Mouse (Mus musculus): ENCODE measurements around the gene Sgpl1. TPM values are rescaled to one million over a fixed set of nuclear protein-coding genes. Genes with fewer than 3 reads are reported as not detected.

Gene Sgpl1
- 79.9 and 84.8 TPM in 2 replicates for polyA plus RNA-seq (2016; fragmentation: Nextera tagmentation; extraction: Ambion mirVana)

DNA sequence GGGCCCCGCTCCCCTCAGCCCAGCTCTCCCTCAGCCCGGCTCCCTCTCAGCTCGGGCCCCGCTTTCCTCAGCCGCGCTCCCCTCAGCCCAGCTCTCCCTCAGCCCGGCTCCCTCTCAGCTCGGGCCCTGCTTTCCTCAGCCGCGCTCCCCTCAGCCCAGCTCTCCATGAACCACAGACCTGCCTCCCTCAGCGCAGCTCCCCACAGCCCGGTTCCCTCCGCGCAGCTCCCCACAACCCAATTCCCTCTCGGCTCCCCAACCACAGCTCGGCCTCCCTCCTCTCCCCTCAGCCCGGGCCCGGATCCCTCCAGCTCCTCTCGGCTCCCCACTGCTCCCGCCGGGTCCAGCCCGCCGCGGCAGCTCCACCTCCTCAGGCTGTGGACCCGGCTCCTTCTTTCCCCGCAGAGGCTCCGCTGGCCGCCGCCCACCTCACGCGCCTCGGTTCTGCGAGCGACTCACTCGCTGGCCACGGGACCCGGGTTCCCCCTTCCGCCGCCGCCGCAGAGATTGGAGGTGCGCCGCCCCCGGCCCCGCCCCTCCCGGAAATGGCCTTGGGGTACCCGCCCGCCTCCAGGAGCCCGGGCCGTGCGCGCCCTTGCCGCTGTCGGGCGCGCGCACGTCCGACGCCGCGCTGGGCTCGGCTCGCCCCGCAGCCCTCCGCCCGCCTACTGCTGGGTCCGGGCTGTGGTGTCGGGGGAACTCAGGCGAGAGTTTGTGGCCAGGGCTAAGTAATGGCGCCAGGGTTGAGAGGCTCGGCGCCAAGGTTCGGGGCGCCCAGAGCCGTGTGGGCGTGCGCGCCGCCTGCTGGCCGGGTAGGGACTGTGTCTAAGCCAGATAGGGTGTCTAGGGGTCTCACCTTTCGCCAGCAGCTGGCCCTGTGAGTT, at the start of gene Sgpl1:
Gene Sgpl1 (minus strand): TSS at position 547 of the 884 bp plus-strand sequence.
- no peaks in the 10 kb centered on the region for H3K27me3 ChIP-seq (replicated peaks)
- H3K27ac ChIP-seq = peak within 1 kb of the TSS; percentile 92
- peak within 1 kb of the TSS; percentile 98 for H3K4me2 ChIP-seq (replicated peaks)
- H3K4me3 ChIP-seq = peak within 1 kb of the TSS; percentile 86
- H3K4me1 ChIP-seq = no peaks in the 10 kb centered on the region; the same call in 1 of the 2 replicates
- H3K9me3 ChIP-seq = no peaks in the 10 kb centered on the region
- H3K9ac ChIP-seq = peak within 1 kb of the TSS; percentile 95
- H3K36me3 ChIP-seq = no peaks in the 10 kb centered on the region
- WGBS = under 1% methylated on average over 82 of the region's 82 CpGs
- peak; percentile 87 for ATAC-seq (ENCODE audit: low FRiP score, low read depth)

DNA sequence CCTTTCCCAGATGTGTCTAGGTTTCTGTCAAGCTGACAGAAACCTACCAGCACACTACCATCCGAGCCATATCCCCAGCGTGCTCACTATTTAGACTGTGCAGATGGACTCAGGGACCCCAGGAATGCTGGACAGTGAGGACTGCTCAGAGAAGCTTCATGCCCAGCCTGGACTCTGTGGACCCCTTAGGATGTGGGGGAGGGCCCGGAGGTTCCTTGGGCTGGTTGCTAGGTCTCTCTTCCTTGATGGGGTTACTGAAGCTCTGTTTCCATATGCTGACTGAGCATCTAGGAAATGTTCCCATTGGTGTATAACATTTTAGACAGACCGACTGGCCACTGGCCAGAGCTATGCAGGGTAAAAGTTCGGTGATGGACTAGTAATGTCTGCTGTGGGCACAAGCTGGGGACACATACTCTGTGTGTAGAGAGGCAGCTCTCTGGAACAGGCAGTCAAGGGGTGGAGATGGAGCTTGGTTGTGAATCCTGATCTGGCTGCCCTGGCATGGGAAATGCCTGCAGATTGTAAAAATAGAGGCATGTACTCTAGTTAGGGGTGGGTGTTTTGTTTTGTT, 48.3 kb upstream of the Sgpl1 start:
- Histone ChIP-seq H3K9me3 (no peaks in the 10 kb centered on the region), H3K4me2 (replicated peaks) (no peak overlapping the region), H3K36me3 (no peaks in the 10 kb centered on the region), H3K4me1 (no peaks in the 10 kb centered on the region), H3K27me3 (replicated peaks) (no peaks in the 10 kb centered on the region), H3K27ac (no peak overlapping the region), H3K4me3 (no peak overlapping the region), H3K9ac (no peak overlapping the region)
- WGBS = 93% methylated on average over 5 of the region's 5 CpGs
- ATAC-seq (ENCODE audit: low FRiP score, low read depth) = no peak

DNA sequence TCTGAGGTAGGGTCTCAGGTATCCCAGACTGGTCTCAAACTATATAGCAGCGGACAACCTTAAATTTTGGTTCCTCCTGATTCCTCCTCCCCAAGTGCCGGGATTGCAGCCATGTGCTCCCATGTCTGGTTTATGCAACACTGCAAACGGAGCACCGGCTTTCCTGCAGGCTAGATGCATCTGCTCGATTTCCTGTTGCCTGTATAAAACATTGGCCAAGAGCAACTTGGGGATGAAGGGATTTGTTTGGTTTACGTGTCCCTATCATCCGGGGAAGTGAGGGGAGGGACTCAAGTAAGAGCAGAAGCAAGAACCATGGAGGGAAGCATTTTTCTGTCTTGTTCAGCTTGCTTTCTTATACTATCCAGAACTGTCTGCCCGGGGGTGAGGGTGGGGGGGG, 47.7 kb upstream of the Sgpl1 start:
- H3K36me3 ChIP-seq = no peaks in the 10 kb centered on the region
- H3K9me3 ChIP-seq = no peaks in the 10 kb centered on the region
- H3K27ac ChIP-seq = no peak overlapping the region
- ATAC-seq (ENCODE audit: low FRiP score, low read depth) = no peak
- no peak overlapping the region for H3K9ac ChIP-seq
- H3K27me3 ChIP-seq (replicated peaks) = no peaks in the 10 kb centered on the region
- no peak overlapping the region for H3K4me2 ChIP-seq (replicated peaks)
- H3K4me3 ChIP-seq = no peak overlapping the region
- 86% methylated on average over 8 of the region's 8 CpGs for WGBS
- no peaks in the 10 kb centered on the region for H3K4me1 ChIP-seq

DNA sequence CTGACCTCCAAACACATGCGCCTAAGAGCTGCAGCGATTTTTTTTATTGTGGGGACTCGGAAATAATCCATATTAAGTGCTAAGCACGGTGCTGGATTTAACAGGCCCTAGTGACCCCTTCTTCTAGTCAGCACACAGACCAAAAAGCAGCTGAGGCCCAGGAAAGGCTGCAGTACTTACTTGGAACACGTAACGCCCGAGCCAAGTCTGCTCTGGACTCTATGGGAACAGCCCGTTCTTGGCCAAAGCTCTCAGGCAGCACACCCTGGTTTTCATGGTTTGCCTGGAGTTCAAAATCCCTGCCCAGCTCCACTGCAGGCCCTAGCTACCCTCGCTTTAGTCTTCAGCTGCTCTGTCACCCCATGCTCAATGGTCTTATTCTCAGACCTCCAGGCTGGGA, 47.1 kb upstream of the Sgpl1 start:
- Histone ChIP-seq H3K4me2 (replicated peaks) (no peak overlapping the region), H3K27ac (no peak overlapping the region), H3K4me3 (no peak overlapping the region), H3K9ac (no peak overlapping the region), H3K36me3 (no peaks in the 10 kb centered on the region), H3K27me3 (replicated peaks) (no peaks in the 10 kb centered on the region), H3K9me3 (no peaks in the 10 kb centered on the region), H3K4me1 (no peaks in the 10 kb centered on the region)
- WGBS = 82% methylated on average over 9 of the region's 9 CpGs
- ATAC-seq (ENCODE audit: low FRiP score, low read depth) = no peak

DNA sequence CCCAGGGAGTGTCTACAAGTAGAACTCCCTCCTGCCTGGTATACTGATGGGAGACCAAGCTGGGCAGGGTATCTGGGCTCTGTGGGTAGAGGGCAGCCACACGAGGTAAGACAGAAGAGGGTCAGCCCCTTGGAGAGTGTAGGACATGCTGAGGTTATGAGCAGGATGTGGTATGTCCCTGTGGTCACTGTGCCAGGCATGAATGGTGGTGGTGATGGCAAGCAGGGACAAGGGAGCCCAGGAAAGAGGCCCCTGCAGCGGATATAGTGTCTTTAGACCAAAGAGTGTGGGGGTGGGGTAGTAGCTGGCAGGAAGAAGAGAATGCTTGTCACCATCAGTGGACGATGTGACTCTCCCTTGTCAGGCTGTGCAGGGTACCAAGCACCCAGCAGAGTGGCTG, 40.5 kb upstream of the Sgpl1 start:
- no peak overlapping the region for H3K4me3 ChIP-seq
- H3K4me1 ChIP-seq = no peaks in the 10 kb centered on the region
- no peak for ATAC-seq (ENCODE audit: low FRiP score, low read depth)
- no peak overlapping the region for H3K27ac ChIP-seq
- WGBS = 74% methylated on average over 3 of the region's 3 CpGs
- no peaks in the 10 kb centered on the region for H3K27me3 ChIP-seq (replicated peaks)
- H3K36me3 ChIP-seq = no peaks in the 10 kb centered on the region
- no peaks in the 10 kb centered on the region for H3K9me3 ChIP-seq
- no peak overlapping the region for H3K9ac ChIP-seq
- H3K4me2 ChIP-seq (replicated peaks) = no peak overlapping the region

DNA sequence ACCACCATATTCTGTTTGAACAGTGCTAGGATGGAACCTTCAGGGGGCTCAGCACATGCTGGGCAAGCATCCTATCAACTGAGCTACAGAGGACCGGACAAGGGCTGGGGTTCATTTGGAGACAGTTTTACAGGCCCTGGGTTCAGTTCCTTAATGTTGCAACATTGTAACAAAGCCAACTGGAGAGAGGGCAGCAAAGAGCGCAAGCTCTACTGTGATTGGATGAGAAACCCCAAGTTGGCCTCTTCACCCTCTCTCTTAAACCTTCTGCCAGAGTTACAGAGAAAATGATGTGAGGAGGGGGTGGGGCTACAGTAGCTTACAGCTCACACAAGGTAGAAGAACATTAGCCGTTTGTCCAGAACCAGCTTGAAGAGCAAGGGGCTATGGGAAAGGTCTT, 39.5 kb upstream of the Sgpl1 start:
- WGBS = 79% methylated on average over 3 of the region's 3 CpGs
- Histone ChIP-seq H3K27ac (no peak overlapping the region), H3K9me3 (no peaks in the 10 kb centered on the region), H3K36me3 (no peaks in the 10 kb centered on the region), H3K4me1 (no peaks in the 10 kb centered on the region), H3K4me2 (replicated peaks) (no peak overlapping the region), H3K27me3 (replicated peaks) (no peaks in the 10 kb centered on the region), H3K4me3 (no peak overlapping the region), H3K9ac (no peak overlapping the region)
- ATAC-seq (ENCODE audit: low FRiP score, low read depth) = no peak

DNA sequence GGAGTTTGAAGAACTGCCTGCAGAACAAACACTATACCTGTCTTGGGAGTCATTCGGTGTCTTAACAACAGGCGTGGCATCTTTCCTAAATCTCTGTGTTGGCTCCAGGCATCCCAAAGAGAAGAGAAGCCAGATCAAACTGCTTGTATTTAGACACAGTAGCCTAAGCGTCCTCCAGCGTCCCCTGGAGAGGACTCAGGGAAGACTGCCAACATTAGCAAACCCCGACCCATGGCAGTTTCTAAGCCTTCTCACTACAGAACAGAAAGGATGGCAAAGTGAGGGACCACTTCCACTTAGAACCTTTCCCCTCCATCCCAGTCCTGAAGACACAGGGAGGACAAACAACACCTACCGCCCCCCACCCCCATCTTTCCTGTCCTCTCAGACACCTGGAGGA, 32.4 kb upstream of the Sgpl1 start:
- Histone ChIP-seq H3K4me2 (replicated peaks) (no peak overlapping the region), H3K9ac (no peak overlapping the region), H3K4me3 (no peak overlapping the region), H3K36me3 (no peaks in the 10 kb centered on the region), H3K27ac (no peak overlapping the region), H3K4me1 (peaks cover 7% of the 10 kb centered on the region; the same call in 1 of the 2 replicates), H3K27me3 (replicated peaks) (peaks cover 6% of the 10 kb centered on the region; the same call in 1 of the 2 replicates), H3K9me3 (no peaks in the 10 kb centered on the region)
- ATAC-seq (ENCODE audit: low FRiP score, low read depth) = no peak
- WGBS = 89% methylated on average over 6 of the region's 6 CpGs

DNA sequence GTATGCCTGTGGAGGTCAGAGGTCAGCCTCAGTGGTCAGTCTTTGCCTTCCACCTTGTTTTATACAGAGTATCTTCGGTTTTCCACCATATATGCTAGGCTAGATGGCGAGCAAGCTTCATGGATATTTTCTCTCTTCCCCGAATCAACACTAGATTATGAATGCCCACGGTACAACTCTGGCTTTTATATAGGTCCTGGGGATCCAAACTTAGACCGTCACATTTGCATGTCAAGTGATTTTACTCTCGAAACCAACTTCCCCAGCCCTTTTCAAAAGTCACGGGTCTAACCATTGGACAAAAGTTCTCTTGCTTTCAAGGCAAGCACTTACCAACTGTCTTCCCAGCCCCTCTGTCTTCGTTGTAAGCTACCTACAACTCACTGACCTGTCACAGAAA, 31.2 kb upstream of the Sgpl1 start:
- Histone ChIP-seq H3K9me3 (no peaks in the 10 kb centered on the region), H3K4me3 (no peak overlapping the region), H3K27ac (no peak overlapping the region), H3K4me1 (peaks cover 7% of the 10 kb centered on the region; the same call in 1 of the 2 replicates), H3K27me3 (replicated peaks) (peaks cover 6% of the 10 kb centered on the region; the same call in 1 of the 2 replicates), H3K4me2 (replicated peaks) (no peak overlapping the region), H3K36me3 (no peaks in the 10 kb centered on the region), H3K9ac (no peak overlapping the region)
- no peak for ATAC-seq (ENCODE audit: low FRiP score, low read depth)
- WGBS = 88% methylated on average over 8 of the region's 8 CpGs

DNA sequence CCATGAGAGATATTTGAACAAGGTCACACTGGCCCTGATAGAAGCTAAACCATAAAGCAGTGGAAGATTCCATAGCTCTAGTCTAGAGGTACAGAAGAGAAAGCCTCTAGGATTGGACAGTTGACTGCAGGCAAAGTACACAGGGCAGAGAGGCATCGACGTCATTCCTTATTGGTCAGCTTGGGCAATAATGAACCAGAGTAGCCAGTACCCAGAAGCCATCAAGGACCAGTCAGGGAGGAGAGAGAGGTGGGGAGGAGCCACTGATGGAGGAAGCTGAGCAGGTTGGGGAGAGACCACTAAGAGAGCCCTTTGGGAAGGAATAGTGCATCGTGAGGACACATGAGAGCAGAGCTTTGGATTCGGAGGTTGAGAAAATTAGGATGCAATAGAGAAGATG, 30.2 kb upstream of the Sgpl1 start:
- peaks cover 7% of the 10 kb centered on the region; the same call in 1 of the 2 replicates for H3K4me1 ChIP-seq
- no peak for ATAC-seq (ENCODE audit: low FRiP score, low read depth)
- peaks cover 6% of the 10 kb centered on the region; the same call in 1 of the 2 replicates for H3K27me3 ChIP-seq (replicated peaks)
- H3K4me3 ChIP-seq = no peak overlapping the region
- H3K4me2 ChIP-seq (replicated peaks) = no peak overlapping the region
- no peak overlapping the region for H3K9ac ChIP-seq
- WGBS = 84% methylated on average over 4 of the region's 4 CpGs
- no peaks in the 10 kb centered on the region for H3K36me3 ChIP-seq
- no peaks in the 10 kb centered on the region for H3K9me3 ChIP-seq
- no peak overlapping the region for H3K27ac ChIP-seq

DNA sequence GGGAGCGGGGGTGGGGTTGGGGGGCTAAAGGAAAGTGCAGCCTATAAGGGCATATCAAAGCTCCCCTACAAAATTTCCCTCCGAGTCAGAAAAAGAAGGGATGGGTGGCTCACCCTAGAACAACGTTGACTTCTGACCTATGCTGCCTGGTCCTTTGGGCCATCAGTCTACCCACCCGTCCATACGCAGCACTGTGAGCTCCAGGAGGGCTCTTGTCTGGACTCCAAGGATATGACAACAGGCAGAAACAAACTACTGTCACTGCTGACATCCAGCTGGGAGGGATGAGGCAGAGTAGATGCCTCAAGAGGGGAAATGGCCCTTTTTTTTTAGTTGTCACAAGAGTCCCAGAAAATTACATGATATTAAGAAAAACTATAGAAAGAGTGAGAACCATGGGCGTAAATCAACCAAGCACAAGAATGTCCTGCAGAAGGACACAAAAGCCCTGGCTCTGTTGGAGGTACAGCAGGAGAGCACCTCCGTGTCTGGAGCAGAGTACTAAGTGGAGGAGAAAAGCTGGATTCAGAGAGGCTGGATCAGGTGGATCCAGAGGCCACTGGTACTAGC, 28.8 kb upstream of the Sgpl1 start:
- Histone ChIP-seq H3K4me3 (no peak overlapping the region), H3K4me1 (peaks cover 7% of the 10 kb centered on the region; the same call in 1 of the 2 replicates), H3K9me3 (no peaks in the 10 kb centered on the region), H3K27me3 (replicated peaks) (peaks cover 6% of the 10 kb centered on the region; the same call in 1 of the 2 replicates), H3K9ac (no peak overlapping the region), H3K4me2 (replicated peaks) (peak overlapping the region; percentile 36), H3K27ac (no peak overlapping the region), H3K36me3 (no peaks in the 10 kb centered on the region)
- WGBS = 43% methylated on average over 7 of the region's 7 CpGs
- no peak for ATAC-seq (ENCODE audit: low FRiP score, low read depth)

DNA sequence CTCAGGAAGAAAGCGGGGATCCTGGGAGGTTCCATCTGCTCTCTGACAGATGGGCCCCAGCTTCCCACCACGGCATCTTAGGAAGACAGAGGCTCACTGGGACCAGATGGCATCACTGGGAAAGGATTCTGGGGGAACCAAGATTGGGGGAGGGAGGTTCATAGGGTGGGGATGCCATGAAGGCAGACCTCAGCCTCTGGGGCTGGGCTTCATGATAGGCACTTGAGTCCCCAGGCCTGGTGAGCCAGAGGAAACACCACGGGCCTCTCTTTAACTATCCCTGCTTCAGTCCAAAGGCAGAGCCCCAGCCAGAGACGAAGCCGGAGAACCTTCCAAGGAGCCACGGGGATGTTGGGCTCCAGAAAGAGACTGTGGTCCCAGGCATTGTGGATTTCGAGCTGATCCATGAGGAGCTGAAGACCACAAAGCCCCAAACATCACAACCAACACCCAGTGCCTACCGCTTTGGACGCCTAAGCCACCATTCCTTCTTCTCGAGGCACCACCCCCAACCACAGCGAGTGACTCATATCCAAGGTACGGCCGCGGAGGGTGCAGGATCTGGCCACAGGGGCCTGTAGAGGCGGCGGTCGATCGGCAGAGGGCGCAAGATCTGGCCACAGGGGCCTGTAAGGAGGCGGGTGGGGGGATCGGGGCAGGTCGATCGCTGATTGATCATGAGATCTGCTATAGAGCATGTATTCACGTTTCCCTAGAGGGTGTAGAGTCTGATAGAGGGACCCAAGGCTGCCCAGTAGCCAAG, 28.1 kb upstream of the Sgpl1 start:
- no peak overlapping the region for H3K27ac ChIP-seq
- H3K9me3 ChIP-seq = no peaks in the 10 kb centered on the region
- 13% methylated on average over 24 of the region's 24 CpGs for WGBS
- H3K9ac ChIP-seq = no peak overlapping the region
- H3K4me1 ChIP-seq = peaks cover 7% of the 10 kb centered on the region; the same call in 1 of the 2 replicates
- H3K27me3 ChIP-seq (replicated peaks) = peaks cover 6% of the 10 kb centered on the region; the same call in 1 of the 2 replicates
- H3K36me3 ChIP-seq = no peaks in the 10 kb centered on the region
- H3K4me2 ChIP-seq (replicated peaks) = peak overlapping the region; percentile 36
- H3K4me3 ChIP-seq = no peak overlapping the region
- ATAC-seq (ENCODE audit: low FRiP score, low read depth) = no peak

Measured in neural tube, embryonic 12.5 days (tissue).